Mouse (Mus musculus) C2C12 (cell line): ENCODE results near the gene Vangl2. TPM values are rescaled to one million over a fixed set of nuclear protein-coding genes. Genes with fewer than 3 reads are reported as not detected.

Source experiments
- H3K27me3 ChIP-seq: one replicate; pipeline ENCODE4 v1.6.1; 2011; ENCODE audit not compliant: control insufficient read depth, insufficient read depth, insufficient read length
- H3K36me3 ChIP-seq: one replicate; pipeline ENCODE4 v1.6.1; 2011; ENCODE audit not compliant: control insufficient read depth, insufficient read depth
- H3K4me3 ChIP-seq: one replicate; pipeline ENCODE4 v1.5.1; 2011; ENCODE audit warnings: mild to moderate bottlenecking, control low read depth; ENCODE audit not compliant: poor library complexity, insufficient read depth, severe bottlenecking
- H3K79me2 ChIP-seq: one replicate; pipeline ENCODE4 v1.6.1; 2011; ENCODE audit not compliant: control insufficient read depth, insufficient read depth
- H3K79me3 ChIP-seq: one replicate; pipeline ENCODE4 v1.6.1; 2011; ENCODE audit warnings: low read depth, control low read depth
- H3ac ChIP-seq: one replicate; pipeline ENCODE3; 2011; ENCODE audit warnings: low read depth; ENCODE audit not compliant: control insufficient read depth, insufficient read length
- CEBPB ChIP-seq: IDR thresholded peaks from one replicate; pipeline ENCODE4 v1.6.1; 2011; ENCODE audit warnings: low read depth, mild to moderate bottlenecking, control low read depth, moderate library complexity
- CTCF ChIP-seq: IDR thresholded peaks from one replicate; pipeline ENCODE4 v1.5.1; 2011; ENCODE audit not compliant: control insufficient read depth, insufficient read depth, insufficient read length
- FOSL1 ChIP-seq: IDR thresholded peaks from one replicate; pipeline ENCODE4 v1.8.0; 2011; ENCODE audit warnings: mild to moderate bottlenecking, low read length; ENCODE audit not compliant: poor library complexity, insufficient read depth, severe bottlenecking
- MAX ChIP-seq: IDR thresholded peaks from one replicate; pipeline ENCODE4 v1.6.1; 2011; ENCODE audit warnings: mild to moderate bottlenecking, control low read depth
- MYOD1 ChIP-seq: IDR thresholded peaks from one replicate; pipeline ENCODE4 v1.6.1; 2011; ENCODE audit warnings: low read depth; ENCODE audit not compliant: control insufficient read depth, insufficient read length
- MYOG ChIP-seq: IDR thresholded peaks from one replicate; pipeline ENCODE4 v1.6.1; 2011; ENCODE audit not compliant: control insufficient read depth, insufficient read length; ENCODE audit errors: extremely low read depth
- USF1 ChIP-seq: IDR thresholded peaks from one replicate; pipeline ENCODE4 v1.6.1; 2011; ENCODE audit warnings: low read depth, mild to moderate bottlenecking, control low read depth, moderate library complexity
- polyA plus RNA-seq: library from polyadenylated mRNA; unstranded; fragments of >200 nt; fragmentation: generic; extraction: Trizol; gene quantifications from one replicate; pipeline ENCODE4 v1.2.1, GENCODE M21; 2012; ENCODE audit warnings: missing spikeins

The Vangl2 gene
- polyA plus RNA-seq, 1 experiment = 5.7 TPM

DNA sequence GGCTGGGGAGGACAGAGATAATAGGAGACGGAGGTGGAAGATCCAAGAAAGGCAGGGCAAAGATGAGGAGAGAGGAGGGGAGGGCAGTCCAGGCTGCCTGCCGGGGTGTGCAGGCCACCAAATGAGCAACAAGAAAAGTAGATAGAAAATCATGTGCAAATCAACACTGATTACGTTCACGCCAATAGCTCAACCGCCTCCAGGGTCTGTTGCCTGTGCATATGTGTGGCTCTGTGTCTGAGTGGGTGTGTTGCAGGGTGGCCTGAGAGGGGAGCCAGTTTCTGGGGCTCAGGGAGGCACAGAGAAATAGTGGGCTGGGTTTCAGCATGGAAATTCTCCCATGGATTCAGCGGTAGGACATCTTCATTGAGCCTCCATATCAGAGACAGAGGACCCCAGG, 30.1 kb upstream of the Vangl2 start:
- H3K36me3 ChIP-seq = no peaks in the 10 kb centered on the region
- H3K27me3 ChIP-seq = no peaks in the 10 kb centered on the region
- no peak overlapping the region for H3ac ChIP-seq
- H3K4me3 ChIP-seq = no peak overlapping the region
- no peaks in the 10 kb centered on the region for H3K79me2 ChIP-seq
- TF ChIP-seq FOSL1 (no peak), MAX (no peak), CEBPB (no peak), USF1 (no peak), MYOG (no peak), MYOD1 (no peak), CTCF (no peak)
- no peaks in the 10 kb centered on the region for H3K79me3 ChIP-seq

DNA sequence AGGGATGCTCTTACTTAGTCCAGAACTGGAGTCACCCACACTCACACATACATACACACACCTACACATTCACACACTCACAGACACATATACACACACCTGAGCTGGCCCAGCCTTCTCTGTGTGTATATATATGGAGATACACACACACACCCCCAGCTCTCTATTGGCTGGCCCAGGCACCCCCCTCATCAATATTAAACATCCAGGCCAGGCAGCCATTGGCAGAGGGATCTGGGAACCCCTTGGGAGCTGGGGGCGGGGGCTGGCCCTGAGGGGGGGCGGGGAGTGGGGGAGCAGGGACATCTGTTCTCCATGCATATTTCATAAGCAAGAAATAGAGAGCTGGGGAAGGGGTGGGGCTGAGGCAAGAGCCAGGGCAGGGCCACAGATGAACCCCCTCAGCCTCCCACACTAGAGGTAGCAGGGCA, 29.3 kb upstream of the Vangl2 start, which contains the start of gene Nhlh1:
TSS of gene Nhlh1 (minus strand) at position 83 of the 431 bp plus-strand sequence.
- H3ac ChIP-seq = no peak within 1 kb of the TSS
- H3K4me3 ChIP-seq = no peak within 1 kb of the TSS
- no peaks in the 10 kb centered on the region for H3K79me2 ChIP-seq
- no peaks in the 10 kb centered on the region for H3K36me3 ChIP-seq
- TF ChIP-seq MAX (no peak), CEBPB (no peak), USF1 (no peak), MYOG (no peak), MYOD1 (no peak), CTCF (no peak), FOSL1 (no peak)
- no peaks in the 10 kb centered on the region for H3K79me3 ChIP-seq
- H3K27me3 ChIP-seq = no peaks in the 10 kb centered on the region

DNA sequence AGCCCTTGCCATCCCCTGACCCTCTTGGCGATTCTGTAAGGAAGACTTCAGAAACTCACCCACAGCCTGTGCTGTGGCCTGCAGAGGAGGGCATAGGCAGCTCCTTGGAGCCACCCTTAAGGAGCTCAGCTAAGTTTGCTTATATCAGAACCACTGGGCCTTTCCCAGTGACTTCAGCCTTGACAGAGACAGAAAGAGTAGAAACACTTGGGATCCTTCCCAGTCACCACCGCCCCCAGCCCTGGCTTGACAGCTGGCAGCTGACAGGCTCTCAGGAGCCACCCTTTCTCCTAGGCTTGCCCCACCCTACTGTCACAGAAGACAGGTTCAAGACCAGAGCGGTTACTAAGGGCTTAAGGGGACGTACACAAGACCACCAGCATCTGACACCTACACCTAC, 28.0 kb upstream of the Vangl2 start:
- Histone ChIP-seq H3ac (no peak overlapping the region), H3K4me3 (no peak overlapping the region), H3K79me2 (no peaks in the 10 kb centered on the region), H3K36me3 (no peaks in the 10 kb centered on the region), H3K79me3 (no peaks in the 10 kb centered on the region), H3K27me3 (no peaks in the 10 kb centered on the region)
- TF ChIP-seq MYOG (no peak), USF1 (no peak), CEBPB (no peak), CTCF (no peak), MAX (no peak), FOSL1 (no peak), MYOD1 (no peak)

DNA sequence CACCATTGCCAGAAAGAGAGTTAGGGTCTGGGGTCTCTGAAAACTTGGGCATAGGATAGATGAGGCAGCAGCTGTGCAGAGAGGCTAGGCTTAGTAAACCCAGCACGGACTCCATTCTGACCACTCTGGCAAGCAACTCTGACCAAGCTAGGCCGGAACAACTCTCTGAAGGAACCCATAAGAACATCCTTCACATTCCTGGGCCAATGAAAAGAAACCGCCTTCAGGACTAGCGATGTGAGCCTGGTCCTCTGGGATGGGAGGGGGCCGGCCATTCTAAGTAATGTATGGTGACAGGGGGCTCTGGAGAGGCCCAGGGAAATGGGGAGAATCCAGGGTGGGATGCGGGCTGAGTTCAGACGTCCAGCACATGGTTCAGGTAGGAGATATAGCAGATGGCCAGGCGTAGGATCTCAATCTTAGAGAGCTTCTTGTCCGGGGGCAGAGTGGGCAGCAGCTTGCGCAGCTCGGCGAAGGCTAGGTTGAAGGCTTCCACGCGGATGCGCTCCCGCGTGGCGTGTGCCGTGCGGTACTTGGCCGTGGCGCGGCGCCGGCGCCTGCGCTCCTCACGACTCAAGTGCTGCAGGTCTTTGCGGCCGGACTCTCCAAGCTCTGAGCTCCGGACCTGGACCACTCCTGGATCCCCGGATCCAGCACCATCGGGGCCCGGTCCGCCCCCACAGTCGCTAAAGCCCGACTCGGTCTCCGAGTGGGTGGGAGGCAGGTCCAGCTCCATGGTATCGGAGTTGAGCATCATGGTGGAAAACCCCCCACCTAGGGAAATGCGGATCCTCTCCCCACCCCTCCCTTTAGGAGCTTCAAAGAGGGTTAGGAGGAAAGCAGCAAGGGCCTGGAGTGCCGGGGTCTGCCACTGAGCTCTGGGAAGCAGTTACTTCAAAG, 25.5 kb upstream of the Vangl2 start:
- Histone ChIP-seq H3K27me3 (no peaks in the 10 kb centered on the region), H3K36me3 (no peaks in the 10 kb centered on the region), H3ac (no peak overlapping the region), H3K4me3 (no peak overlapping the region), H3K79me3 (no peaks in the 10 kb centered on the region), H3K79me2 (no peaks in the 10 kb centered on the region)
- no peak for TF ChIP-seq CTCF
- no peak for TF ChIP-seq CEBPB
- no peak for TF ChIP-seq FOSL1
- no peak for TF ChIP-seq MAX
- TF ChIP-seq MYOG = no peak
- TF ChIP-seq USF1 = no peak
- no peak for TF ChIP-seq MYOD1

DNA sequence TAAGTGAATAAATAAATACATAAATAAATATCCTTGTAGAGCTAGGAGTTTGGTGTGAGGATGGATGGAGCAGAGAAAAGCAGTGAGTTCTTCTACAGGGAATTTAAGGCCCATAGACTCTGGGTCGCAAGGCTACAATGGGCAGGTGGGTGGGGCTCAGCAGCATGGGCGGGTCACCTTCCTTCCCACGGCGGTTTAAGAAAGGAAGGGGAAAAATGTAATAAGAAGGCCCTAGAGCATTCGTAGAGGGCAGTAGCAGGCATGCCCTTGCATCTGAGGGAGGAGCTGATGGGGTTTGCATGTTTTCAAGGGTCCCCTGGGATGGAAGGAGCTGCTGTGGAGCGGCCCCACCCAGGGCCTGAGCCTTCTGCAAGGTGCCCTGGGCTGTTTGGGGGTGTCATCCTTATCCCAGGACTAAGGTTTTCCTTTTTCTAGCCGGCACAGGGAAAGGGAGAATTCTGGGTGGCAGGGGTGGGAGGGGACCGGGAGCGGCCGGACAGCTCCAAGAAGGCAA, 24.6 kb upstream of the Vangl2 start:
- no peak overlapping the region for H3ac ChIP-seq
- H3K27me3 ChIP-seq = no peaks in the 10 kb centered on the region
- H3K79me2 ChIP-seq = no peaks in the 10 kb centered on the region
- H3K79me3 ChIP-seq = no peaks in the 10 kb centered on the region
- no peak overlapping the region for H3K4me3 ChIP-seq
- TF ChIP-seq FOSL1 (no peak), MYOD1 (no peak), MYOG (no peak), CEBPB (no peak), CTCF (no peak), MAX (no peak), USF1 (no peak)
- H3K36me3 ChIP-seq = no peaks in the 10 kb centered on the region
